Mouse (Mus musculus): ENCODE data around the gene Gm10801. TPM values are rescaled to one million over a fixed set of nuclear protein-coding genes. Genes with fewer than 3 reads are reported as not detected.
"Not testable (repeated sequence)": the region's sequence is repeated elsewhere in the genome, so short reads cannot be mapped to it uniquely, and the experiment has no call there.

The Gm10801 gene
- not detected in 2 replicates for polyA plus RNA-seq (2015; fragmentation: Nextera tagmentation; extraction: Ambion mirVana)

- not testable (repeated sequence) for H3K4me1 ChIP-seq; H3K4me3 ChIP-seq (replicated peaks); H3K27ac ChIP-seq (replicated peaks); ATAC-seq (ENCODE audit: insufficient number of reproducible peaks, low FRiP score, low TSS enrichment, low read depth); H3K27me3 ChIP-seq; H3K9ac ChIP-seq; H3K36me3 ChIP-seq; H3K9me3 ChIP-seq (replicated peaks); H3K4me2 ChIP-seq (replicated peaks)
- WGBS, result 72% methylated on average over 4 of the region's 5 CpGs
These were observed at the start of gene Gm10801 for GRCm38 (mm10) chr2:98661937-98662336. Gene Gm10801, plus strand, starts transcription at chr2:98662237.

- H3K9ac ChIP-seq; H3K27ac ChIP-seq (replicated peaks); H3K4me1 ChIP-seq; H3K9me3 ChIP-seq (replicated peaks); H3K27me3 ChIP-seq; H3K4me2 ChIP-seq (replicated peaks); H3K36me3 ChIP-seq; ATAC-seq (ENCODE audit: insufficient number of reproducible peaks, low FRiP score, low TSS enrichment, low read depth); H3K4me3 ChIP-seq (replicated peaks): not testable (repeated sequence)
- 83% methylated on average over 4 of the region's 4 CpGs for WGBS
These were observed 5.2 kb downstream of the Gm10801 start, which contains the start of gene Gm10800 for GRCm38 (mm10) chr2:98667201-98667600. Gene Gm10800, minus strand, starts transcription at chr2:98667301.

GRCm38 (mm10) chr2:98697533-98697932 lies 35.5 kb downstream of the Gm10801 start:
- 95% methylated on average over 1 of the region's 1 CpGs for WGBS
- no peaks in the 10 kb centered on the region for H3K36me3 ChIP-seq
- no peaks in the 10 kb centered on the region for H3K4me1 ChIP-seq
- no peak overlapping the region for H3K9ac ChIP-seq
- ATAC-seq (ENCODE audit: insufficient number of reproducible peaks, low FRiP score, low TSS enrichment, low read depth), result no peak
- no peak overlapping the region for H3K4me3 ChIP-seq (replicated peaks)
- H3K9me3 ChIP-seq (replicated peaks), result no peaks in the 10 kb centered on the region
- H3K27me3 ChIP-seq, result no peaks in the 10 kb centered on the region
- H3K4me2 ChIP-seq (replicated peaks), result no peak overlapping the region
- no peak overlapping the region for H3K27ac ChIP-seq (replicated peaks)

Other genes starting within 250 kb of the Gm10801 start
- gene Gm10800, start 5.1 kb downstream of the Gm10801 start, polyA plus RNA-seq (2015; fragmentation: Nextera tagmentation; extraction: Ambion mirVana), result 1.1 and 2.7 TPM in 2 replicates

Measured in embryonic facial prominence, embryonic 15.5 days (tissue).